Mouse (Mus musculus) spleen, postnatal 14 days (tissue): ENCODE results near the gene Tmem206.

Experiments used
- DNase-seq, 2 experiments: peaks; one replicate each; pipeline ENCODE4 v3.0.0; 2021 to 2022; ENCODE audit warnings: low spot score in 2 of 2

Gene Tmem206

DNA sequence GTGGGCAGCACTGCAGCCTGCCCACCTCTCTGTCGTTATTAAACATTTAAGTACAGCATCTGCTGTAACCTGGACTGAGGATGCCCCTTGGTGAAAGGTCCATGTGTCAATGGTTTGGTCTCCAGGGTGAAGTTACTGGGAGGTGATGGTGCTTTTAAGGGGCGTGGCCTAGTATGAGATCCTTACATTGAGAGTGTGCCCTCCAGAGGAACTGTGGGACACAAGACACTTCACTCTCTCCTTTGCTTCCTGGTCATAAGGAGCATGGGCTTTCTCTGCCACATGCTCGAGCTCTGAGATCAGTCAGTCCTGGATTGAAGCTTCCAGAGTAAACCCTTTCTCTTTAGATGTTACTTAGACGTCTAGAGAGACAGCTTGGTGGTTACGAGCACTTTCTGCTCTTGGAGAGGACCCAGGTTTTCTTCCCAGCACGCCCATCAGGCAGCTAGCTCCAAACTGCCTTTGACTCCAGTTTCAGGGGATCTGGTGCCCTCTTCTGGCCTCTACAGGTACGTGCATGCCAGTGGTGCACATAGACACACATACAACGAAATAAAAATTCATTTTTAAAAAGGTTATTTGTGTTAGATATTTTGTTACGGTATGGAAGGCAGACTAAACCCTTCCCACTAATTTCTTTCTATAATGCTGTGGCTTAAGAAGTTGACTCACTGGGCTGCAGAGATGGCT is 17.8 kb upstream of the Tmem206 start:
- DNase-seq: no peak

DNA sequence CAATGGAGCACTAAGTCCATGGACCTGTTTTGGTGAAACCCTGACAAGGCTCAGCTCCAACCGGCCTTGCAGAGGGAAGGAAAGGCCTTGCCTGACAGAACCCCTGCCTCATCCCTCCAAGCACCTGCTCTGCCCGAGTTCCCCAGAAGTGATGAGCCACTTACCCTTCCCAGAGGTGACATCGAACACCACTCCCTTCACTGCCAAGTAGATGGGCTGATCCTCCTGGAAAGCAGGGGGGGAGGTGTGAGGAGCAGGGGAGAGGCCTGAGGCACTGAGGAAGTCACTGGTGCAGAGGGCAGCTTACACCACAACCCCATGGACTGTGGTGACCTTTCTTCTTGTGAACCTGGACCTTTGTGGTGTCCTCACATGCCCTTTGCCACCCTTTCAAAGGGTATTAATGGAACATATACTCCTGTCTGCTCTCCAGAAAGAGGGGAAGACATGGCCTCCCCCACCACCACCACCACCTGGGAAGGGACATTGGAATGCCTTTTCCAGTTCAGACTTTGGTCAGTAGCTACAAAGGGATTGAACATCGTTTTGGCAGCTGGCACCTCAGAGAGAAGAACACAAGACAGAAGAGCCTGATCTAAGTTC is 14.3 kb upstream of the Tmem206 start:
- no peak for DNase-seq

- peak; percentile 69 to 80 for DNase-seq
Measured at GRCm38 (mm10) chr1:191312513-191312941, 13.2 kb upstream of the Tmem206 start.

GRCm38 (mm10) chr1:191313158-191313557 is 12.6 kb upstream of the Tmem206 start:
- DNase-seq: no peak

DNA sequence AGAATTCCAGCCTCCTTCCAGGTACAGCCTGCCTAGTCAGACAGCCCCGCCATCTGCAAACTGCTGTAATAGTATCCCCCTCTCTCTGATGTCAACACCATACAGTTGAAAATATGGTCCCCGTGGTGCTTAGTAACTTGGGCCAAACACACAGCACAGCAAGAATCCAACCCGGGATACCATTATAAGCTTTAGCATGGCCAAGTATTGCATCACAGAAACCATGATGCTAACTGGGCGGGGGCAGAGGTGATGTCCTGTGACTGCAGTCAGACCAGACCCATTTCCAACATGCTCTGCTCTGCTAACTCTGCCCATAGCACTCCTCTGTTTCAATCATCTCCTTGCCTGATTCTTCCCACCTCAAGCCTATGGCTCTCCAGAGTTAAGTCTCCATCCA is 11.8 kb upstream of the Tmem206 start:
- no peak for DNase-seq

- DNase-seq: no peak
Measured at GRCm38 (mm10) chr1:191316818-191317217, 8.9 kb upstream of the Tmem206 start.

DNA sequence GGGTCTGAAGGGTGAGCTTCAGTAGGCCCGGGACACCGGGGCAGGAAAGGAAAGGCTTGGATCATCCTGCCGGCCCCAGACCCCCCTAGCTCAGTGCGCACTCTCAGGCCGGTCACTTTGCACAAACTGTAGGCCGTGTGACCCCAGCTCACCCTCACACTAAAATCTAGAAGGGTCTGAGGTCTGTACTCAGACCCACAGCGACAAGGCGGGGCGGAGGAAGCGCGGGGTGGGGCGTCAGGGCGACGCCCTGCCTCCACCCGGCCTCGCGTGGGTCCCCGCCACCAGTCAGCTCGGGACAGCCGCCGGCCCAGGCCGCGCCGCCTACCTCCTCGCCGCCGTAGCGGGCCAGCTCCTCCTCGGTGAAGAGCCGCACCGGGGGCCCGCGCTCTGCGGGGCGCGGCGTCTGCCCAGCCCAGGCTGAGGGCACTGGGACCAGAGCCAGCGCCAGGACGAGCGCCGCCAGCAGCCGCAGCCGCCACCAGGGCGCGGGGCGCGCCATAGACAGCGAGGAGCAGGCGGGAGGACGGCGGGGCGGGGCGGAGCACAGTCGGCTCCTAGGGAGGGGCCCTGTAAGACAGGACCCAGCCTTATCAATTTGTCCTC is 8.0 kb upstream of the Tmem206 start, which contains the start of gene Nenf:
Nenf (minus strand) TSS at position 604 of the 606 bp plus-strand sequence.
- DNase-seq: peak; percentile 76 to 79

GRCm38 (mm10) chr1:191318686-191319085 is 7.0 kb upstream of the Tmem206 start:
- no peak for DNase-seq

GRCm38 (mm10) chr1:191323381-191323780 is 2.3 kb upstream of the Tmem206 start:
- DNase-seq: no peak

DNA sequence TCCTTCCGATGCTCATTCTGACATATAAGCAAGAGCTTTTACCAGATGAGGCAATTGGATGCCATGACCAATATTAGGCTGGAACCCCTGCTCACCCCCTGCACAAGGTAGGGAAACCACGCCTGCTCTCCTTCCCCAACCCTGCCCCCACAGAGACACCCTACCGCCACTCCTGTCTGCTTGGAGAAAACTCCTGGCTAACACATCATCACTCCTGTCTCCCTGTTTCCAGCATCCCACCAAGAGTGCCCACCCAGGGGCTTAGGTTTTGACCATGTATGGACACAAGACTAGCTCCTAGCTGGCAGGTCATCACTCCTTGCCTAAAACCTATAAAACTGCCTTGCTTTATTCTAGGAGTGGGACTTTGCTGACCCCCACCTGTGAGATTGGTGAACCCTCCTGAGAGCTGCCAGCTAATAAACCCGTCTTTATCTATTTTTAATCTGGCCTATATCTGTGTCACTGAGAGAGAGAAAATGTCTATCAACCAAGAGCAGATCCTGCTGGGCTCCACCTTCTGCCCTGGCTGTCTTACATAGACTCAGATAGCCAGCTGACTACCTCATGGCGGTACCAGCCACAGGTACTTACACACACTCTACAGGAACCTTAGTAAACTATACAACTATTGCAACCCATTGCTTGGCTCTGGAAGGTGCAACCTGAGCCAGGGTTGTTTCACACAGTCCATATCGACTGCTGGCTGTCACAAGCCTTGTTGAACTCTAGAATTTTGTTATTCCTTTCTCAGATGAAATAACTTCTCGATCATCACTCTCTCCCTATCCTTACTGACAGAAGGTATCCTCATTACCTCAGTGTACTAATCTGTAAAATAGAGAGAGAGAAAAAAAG is 750 bp upstream of the Tmem206 start:
- DNase-seq: no peak

GRCm38 (mm10) chr1:191326233-191326882 is 646 bp downstream of the Tmem206 start:
- peak; percentile 51 to 63 for DNase-seq

DNA sequence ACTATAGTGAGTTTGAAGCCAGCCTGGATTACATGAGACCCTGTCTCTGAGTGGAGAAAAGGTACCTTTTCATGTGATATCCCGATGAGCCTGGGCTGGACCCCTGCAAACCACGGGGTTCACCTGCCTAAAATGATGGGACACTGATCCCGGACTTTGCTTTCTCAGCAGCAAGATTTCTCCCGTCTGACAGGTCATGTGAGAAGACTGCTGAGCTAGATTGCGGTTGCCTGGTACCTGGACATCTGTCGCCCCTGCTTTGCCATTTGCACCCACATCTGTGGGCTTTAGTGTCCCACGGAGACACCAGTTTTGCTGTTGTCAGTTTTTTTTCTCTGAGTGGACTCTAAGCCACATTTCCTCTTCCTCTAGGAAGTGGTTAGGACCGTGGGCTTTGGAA is 1.5 kb downstream of the Tmem206 start:
- DNase-seq: no peak

DNA sequence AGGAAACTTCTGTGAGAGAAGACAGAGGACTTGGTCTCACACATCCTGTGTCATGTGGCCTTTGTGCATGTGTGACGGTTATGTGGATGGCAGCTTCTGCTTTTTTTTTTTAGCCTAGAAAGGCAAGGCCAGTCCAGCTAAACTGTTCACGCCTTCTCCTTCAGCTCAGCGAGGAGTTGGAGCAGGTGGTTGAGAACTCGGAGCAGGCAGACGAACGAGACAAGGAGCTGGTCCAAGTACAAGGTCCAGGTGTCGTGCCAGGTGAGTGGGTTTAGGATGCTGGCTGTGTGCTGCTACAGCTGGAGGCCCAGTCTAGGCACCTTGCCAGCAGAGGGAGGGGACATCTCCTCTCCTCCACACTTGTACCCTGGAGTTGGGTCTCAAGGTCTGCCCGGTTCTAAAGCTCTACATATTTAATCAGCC is 2.3 kb downstream of the Tmem206 start:
- DNase-seq: no peak

DNA sequence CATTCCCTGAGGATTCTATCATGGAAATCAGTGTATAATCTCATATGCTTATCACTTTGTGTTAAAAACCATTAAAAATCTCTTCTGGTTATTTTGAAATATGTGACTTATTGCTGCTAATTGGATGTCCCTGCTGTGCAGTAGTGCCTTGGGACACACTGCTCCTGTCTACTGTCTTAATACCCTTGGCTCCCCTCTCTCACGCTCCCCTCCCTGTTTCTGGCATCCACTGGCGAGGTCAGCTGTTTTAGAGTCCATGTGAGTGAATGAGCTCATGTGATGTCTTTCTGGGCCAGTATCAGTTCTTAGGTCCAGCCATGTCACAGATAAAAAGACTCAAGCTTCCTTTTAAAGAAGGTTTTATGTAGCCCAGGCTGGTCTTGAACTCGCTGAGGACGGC is 4.6 kb downstream of the Tmem206 start:
- DNase-seq: no peak

GRCm38 (mm10) chr1:191334500-191334899 is 8.8 kb downstream of the Tmem206 start:
- no peak for DNase-seq

GRCm38 (mm10) chr1:191339876-191340275 is 14.2 kb downstream of the Tmem206 start:
- DNase-seq: no peak

DNA sequence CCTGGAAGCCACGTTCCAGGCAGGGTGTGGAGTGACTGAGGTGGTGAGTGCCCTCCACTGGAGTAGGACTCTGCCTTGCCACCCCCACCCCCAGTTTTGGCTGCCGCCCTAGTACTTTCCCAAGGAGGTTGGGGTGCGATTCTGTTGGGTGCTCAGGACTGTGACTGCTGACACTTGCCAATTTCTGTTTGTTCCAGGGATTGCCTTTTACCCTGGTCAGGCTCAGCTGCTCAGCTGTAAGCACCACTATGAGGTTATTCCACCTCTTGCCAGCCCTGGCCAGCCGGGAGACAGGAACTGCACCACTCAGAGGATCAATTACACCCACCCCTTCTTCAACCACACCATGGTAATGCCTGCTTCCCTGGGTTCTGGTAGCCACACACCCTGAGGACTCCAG is 14.8 kb downstream of the Tmem206 start:
- DNase-seq: no peak

DNA sequence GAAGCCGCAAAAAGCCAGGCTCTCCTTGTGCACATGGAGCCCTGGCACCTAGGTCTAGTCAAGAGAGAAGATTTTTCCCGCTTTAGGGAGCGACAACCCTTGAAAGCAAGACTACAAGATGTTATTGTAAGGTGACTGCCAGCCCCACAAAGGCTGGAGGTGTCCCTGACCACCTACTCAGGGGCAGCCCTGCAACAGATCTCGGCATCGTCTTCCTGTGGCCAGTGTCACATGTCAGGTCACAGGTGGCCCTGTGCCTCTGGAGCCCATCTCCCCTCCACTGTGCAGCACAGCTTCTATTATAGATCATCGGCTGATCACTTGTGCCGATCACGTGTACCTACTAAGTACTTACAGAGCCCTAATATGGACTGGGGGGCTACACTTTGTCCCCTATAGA is 21.9 kb downstream of the Tmem206 start:
- no peak for DNase-seq

DNA sequence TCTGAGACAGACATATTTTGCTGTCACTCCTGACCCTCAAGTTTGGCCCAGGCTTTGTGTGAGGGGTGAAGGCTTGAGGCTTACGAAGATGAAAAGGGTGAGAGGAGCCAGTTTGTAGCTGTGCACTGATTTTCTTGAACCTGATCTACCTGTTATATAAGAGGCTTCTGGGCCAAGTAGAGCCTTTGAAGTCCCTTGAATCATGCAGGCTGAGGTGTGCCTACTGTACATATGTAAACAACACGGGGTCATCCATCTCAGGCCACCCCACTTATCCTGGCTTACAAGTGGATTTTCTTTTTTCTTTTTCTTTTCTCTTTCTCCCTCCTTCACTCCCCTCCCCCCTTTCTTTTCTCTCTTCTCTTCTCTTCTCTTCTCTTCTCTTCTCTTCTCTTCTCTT is 22.9 kb downstream of the Tmem206 start:
- DNase-seq: no peak

GRCm38 (mm10) chr1:191348996-191349395 is 23.3 kb downstream of the Tmem206 start:
- DNase-seq: no peak

GRCm38 (mm10) chr1:191349486-191350037 is 23.9 kb downstream of the Tmem206 start:
- DNase-seq: no peak
